Mouse (Mus musculus) heart, embryonic 14.5 days (tissue): ENCODE measurements at regions not wholly inside any gene's neighbourhood (a gene's known extent, or its start where the extent isn't known, plus 50 kb on each side); places are given as distances from the start of the nearest gene placed in this dataset.

ENCODE experiments used
- ATAC-seq: fragments of 200-750 bp; cut with Nextera tagmentation; 2 replicates; pipeline ENCODE4 v1.8.0; 2017; ENCODE audit warnings: low read depth, moderate TSS enrichment; ENCODE audit not compliant: insufficient number of reproducible peaks, insufficient read depth, low FRiP score
- H3K27ac ChIP-seq, 2 experiments: fragments of 200-500 bp in 1 of 2; fragments of 300-500 bp in 1 of 2; sonication (generic) in 1 of 2; replicated peaks in 1 of 2; 2 replicates each; pipeline ENCODE4 v1.5.1; 2012 to 2014; ENCODE audit warnings: low read depth in 2 of 2, low read length in 2 of 2, control low read depth in 1 of 2, mild to moderate bottlenecking in 1 of 2, mixed read lengths in 1 of 2; ENCODE audit not compliant: control insufficient read depth in 1 of 2, insufficient read depth in 1 of 2
- H3K27me3 ChIP-seq: fragments of 300-500 bp; sonication (generic); 2 replicates; pipeline ENCODE4 v1.6.1; 2014; ENCODE audit warnings: mild to moderate bottlenecking, low read length, control low read depth; ENCODE audit not compliant: control insufficient read depth, insufficient read depth
- H3K36me3 ChIP-seq: fragments of 300-500 bp; sonication (generic); 2 replicates; pipeline ENCODE4 v1.6.1; 2014; ENCODE audit warnings: mild to moderate bottlenecking, control low read depth, low read length, mixed read lengths; ENCODE audit not compliant: control insufficient read depth, insufficient read depth
- H3K4me1 ChIP-seq, 2 experiments: fragments of 200-500 bp in 1 of 2; fragments of 300-500 bp in 1 of 2; sonication (generic) in 1 of 2; 2 replicates each; pipeline ENCODE4 v1.6.1; 2012 to 2014; ENCODE audit warnings: low read length in 2 of 2, control low read depth in 1 of 2, mixed read lengths in 1 of 2; ENCODE audit not compliant: control insufficient read depth in 2 of 2, insufficient read depth in 2 of 2
- H3K4me2 ChIP-seq: fragments of 300-500 bp; sonication (generic); 2 replicates; pipeline ENCODE4 v1.6.1; 2014; ENCODE audit warnings: mild to moderate bottlenecking, low read length
- H3K4me3 ChIP-seq, 2 experiments: fragments of 200-500 bp in 1 of 2; fragments of 300-500 bp in 1 of 2; sonication (generic) in 1 of 2; 2 replicates each; pipeline ENCODE4 v1.5.1; 2012 to 2014; ENCODE audit warnings: low read length in 2 of 2, mild to moderate bottlenecking in 2 of 2, control low read depth in 1 of 2, low read depth in 1 of 2, moderate library complexity in 1 of 2; ENCODE audit not compliant: control insufficient read depth in 1 of 2, insufficient read depth in 1 of 2
- H3K9ac ChIP-seq: fragments of 300-500 bp; sonication (generic); 2 replicates; pipeline ENCODE4 v1.6.1; 2014; ENCODE audit warnings: mild to moderate bottlenecking, low read length
- H3K9me3 ChIP-seq: fragments of 300-500 bp; sonication (generic); 2 replicates; pipeline ENCODE4 v1.6.1; 2016; ENCODE audit warnings: low read length, control low read depth; ENCODE audit not compliant: control insufficient read depth
- WGBS: fragments of 180-500 bp; shearing (Covaris S2); extraction: QIAGEN DNeasy Blood & Tissue Kit; methylation state at CpG from one replicate; pipeline ENCODE4 v1.1.7; 2014; 5-methylcytosine and 5-hydroxymethylcytosine counted together

- Histone ChIP-seq H3K4me2 (no peak overlapping the region), H3K9me3 (no peaks in the 10 kb centered on the region), H3K9ac (no peak overlapping the region), H3K4me1 (no peaks in the 10 kb centered on the region), H3K36me3 (no peaks in the 10 kb centered on the region), H3K4me3 (no peak overlapping the region), H3K27ac (no peak overlapping the region), H3K27me3 (no peaks in the 10 kb centered on the region)
- ATAC-seq = no peak
- 83% methylated on average over 3 of the region's 3 CpGs for WGBS
Observed at GRCm38 (mm10) chr13:115508646-115509045, 406.9 kb upstream of the Itga1 start.

- no peak overlapping the region for H3K4me2 ChIP-seq
- ATAC-seq = no peak
- WGBS = 77% methylated on average over 4 of the region's 4 CpGs
Observed at GRCm38 (mm10) chr13:115494399-115494798, 392.6 kb upstream of the Itga1 start.

GRCm38 (mm10) chr13:115475861-115476260 lies 374.1 kb upstream of the Itga1 start:
- Histone ChIP-seq H3K27ac (no peak overlapping the region), H3K4me1 (no peaks in the 10 kb centered on the region), H3K36me3 (no peaks in the 10 kb centered on the region), H3K4me3 (no peak overlapping the region), H3K9me3 (no peaks in the 10 kb centered on the region), H3K27me3 (no peaks in the 10 kb centered on the region), H3K9ac (no peak overlapping the region), H3K4me2 (no peak overlapping the region)
- 10% methylated on average over 2 of the region's 2 CpGs for WGBS
- ATAC-seq = no peak

More at GRCm38 (mm10) chr13:115494399-115494798, 392.6 kb upstream of the Itga1 start:
- Histone ChIP-seq H3K4me3 (no peak overlapping the region), H3K36me3 (no peaks in the 10 kb centered on the region), H3K9ac (no peak overlapping the region), H3K27ac (no peak overlapping the region), H3K27me3 (no peaks in the 10 kb centered on the region), H3K4me1 (no peaks in the 10 kb centered on the region), H3K9me3 (no peaks in the 10 kb centered on the region)

- Histone ChIP-seq H3K27me3 (no peaks in the 10 kb centered on the region), H3K27ac (no peak overlapping the region), H3K36me3 (no peaks in the 10 kb centered on the region), H3K4me1 (no peaks in the 10 kb centered on the region), H3K9me3 (no peaks in the 10 kb centered on the region), H3K4me3 (no peak overlapping the region), H3K9ac (no peak overlapping the region), H3K4me2 (no peak overlapping the region)
- ATAC-seq = no peak
- 72% methylated on average over 6 of the region's 6 CpGs for WGBS
Observed at GRCm38 (mm10) chr13:115465689-115466088, 363.9 kb upstream of the Itga1 start.

- no peak overlapping the region for H3K4me3 ChIP-seq
- no peaks in the 10 kb centered on the region for H3K4me1 ChIP-seq
- H3K27me3 ChIP-seq = no peaks in the 10 kb centered on the region
- H3K9ac ChIP-seq = no peak overlapping the region
- no peaks in the 10 kb centered on the region for H3K36me3 ChIP-seq
- WGBS = 4% methylated on average over 1 of the region's 1 CpGs
- no peaks in the 10 kb centered on the region for H3K9me3 ChIP-seq
- H3K27ac ChIP-seq = no peak overlapping the region
- no peak for ATAC-seq
- no peak overlapping the region for H3K4me2 ChIP-seq
Observed at GRCm38 (mm10) chr13:115451244-115451643, 349.5 kb upstream of the Itga1 start.

- ATAC-seq = no peak
- Histone ChIP-seq H3K27ac (no peak overlapping the region), H3K4me3 (no peak overlapping the region), H3K9me3 (no peaks in the 10 kb centered on the region), H3K9ac (no peak overlapping the region), H3K4me1 (no peaks in the 10 kb centered on the region), H3K4me2 (no peak overlapping the region), H3K27me3 (no peaks in the 10 kb centered on the region), H3K36me3 (no peaks in the 10 kb centered on the region)
- WGBS = 69% methylated on average over 12 of the region's 12 CpGs
Observed at GRCm38 (mm10) chr13:115427091-115428033, 325.6 kb upstream of the Itga1 start.

GRCm38 (mm10) chr13:115425610-115426562 lies 324.1 kb upstream of the Itga1 start:
- ATAC-seq = no peak
- Histone ChIP-seq H3K27me3 (no peaks in the 10 kb centered on the region), H3K4me1 (no peaks in the 10 kb centered on the region), H3K4me2 (no peak overlapping the region), H3K9ac (no peak overlapping the region), H3K36me3 (no peaks in the 10 kb centered on the region), H3K9me3 (no peaks in the 10 kb centered on the region), H3K4me3 (no peak overlapping the region), H3K27ac (no peak overlapping the region)
- WGBS = 71% methylated on average over 8 of the region's 8 CpGs
